Mouse (Mus musculus): ENCODE data around the gene Gyg. TPM values are rescaled to one million over a fixed set of nuclear protein-coding genes. Genes with fewer than 3 reads are reported as not detected.
A peak's percentile ranks its signal among the peaks of the same experiment; 100 is the strongest.

The Gyg gene
- polyA plus RNA-seq, 1 experiment = 28.5 TPM

DNA sequence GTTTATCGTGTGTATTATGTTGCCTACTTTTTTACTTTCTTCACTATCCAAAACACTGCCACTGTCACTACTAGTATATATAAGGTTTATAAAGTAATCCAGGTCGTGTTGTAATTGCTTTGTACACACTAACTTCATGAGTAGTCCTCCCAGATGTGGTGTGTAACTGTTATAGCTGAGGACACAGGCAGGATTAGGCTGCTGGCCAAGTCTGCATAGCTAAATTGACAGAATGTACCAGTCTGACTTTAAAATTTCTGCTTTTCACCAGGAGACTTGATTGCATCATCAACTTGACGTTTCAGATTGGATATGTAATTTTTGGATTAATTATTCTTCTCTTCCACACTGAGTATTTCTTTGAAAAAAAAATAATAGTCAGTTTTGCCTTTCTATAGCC, 51.3 kb downstream of the Gyg start:
- TF ChIP-seq POLR2A (IDR thresholded peaks at IDR 0.05; ENCODE audit: borderline replicate concordance, extremely low read depth, insufficient read depth, insufficient read length, poor library complexity, severe bottlenecking) (no peak), CTCF (IDR thresholded peaks at IDR 0.05; ENCODE audit: borderline replicate concordance, extremely low read depth, insufficient read depth, insufficient read length) (no peak)
- DNase-seq (ENCODE audit: low read depth) = no peak

DNA sequence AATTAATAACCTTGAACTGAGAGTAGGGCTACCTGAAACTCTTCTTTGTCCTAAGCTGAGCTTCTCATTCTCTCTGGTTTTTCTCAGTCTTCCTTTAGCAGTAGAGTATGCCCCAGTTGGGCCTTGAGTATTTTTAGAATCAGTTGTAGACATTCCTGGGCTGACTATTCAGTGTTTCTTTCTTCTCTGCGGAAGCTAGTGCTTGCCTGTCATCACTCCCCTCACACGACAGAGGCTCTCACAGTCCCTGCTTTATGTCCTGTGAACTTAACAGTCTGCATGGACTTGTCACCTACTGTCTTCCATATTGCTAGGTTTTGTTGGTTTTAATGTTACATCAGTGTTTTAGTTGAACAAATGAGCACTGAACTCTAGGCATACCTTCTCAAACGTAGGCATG, 73.0 kb downstream of the Gyg start:
- DNase-seq (ENCODE audit: low read depth) = no peak

GRCm38 (mm10) chr3:20076145-20077053, 78.7 kb downstream of the Gyg start:
- DNase-seq (ENCODE audit: low read depth) = peak; percentile 8
- TF ChIP-seq POLR2A (IDR thresholded peaks at IDR 0.05; ENCODE audit: borderline replicate concordance, extremely low read depth, insufficient read depth, insufficient read length, poor library complexity, severe bottlenecking) = no peak
- TF ChIP-seq CTCF (IDR thresholded peaks at IDR 0.05; ENCODE audit: borderline replicate concordance, extremely low read depth, insufficient read depth, insufficient read length) = peak; percentile 17; the same call in 1 of the 2 replicates

More for the DNA sequence above, 73.0 kb downstream of the Gyg start:
- TF ChIP-seq POLR2A (IDR thresholded peaks at IDR 0.05; ENCODE audit: borderline replicate concordance, extremely low read depth, insufficient read depth, insufficient read length, poor library complexity, severe bottlenecking) (no peak), CTCF (IDR thresholded peaks at IDR 0.05; ENCODE audit: borderline replicate concordance, extremely low read depth, insufficient read depth, insufficient read length) (no peak)

Other genes starting within 250 kb of the Gyg start
- 3.3 and 9.3 TPM in 2 replicates for gene Cp, start 198.3 kb downstream of the Gyg start, polyA plus RNA-seq (2012; rRNA removed)
- gene Hps3, start 120.0 kb downstream of the Gyg start, polyA plus RNA-seq (2012; rRNA removed) = 14.6 and 16.4 TPM in 2 replicates
- gene Hltf, start 97.5 kb downstream of the Gyg start, polyA plus RNA-seq (2012; rRNA removed) = 15.6 and 16.6 TPM in 2 replicates
- 2.2 and 4.4 TPM in 2 replicates for gene Cpa3, start 86.9 kb upstream of the Gyg start, polyA plus RNA-seq (2012; rRNA removed)
- gene Cpb1, start 120.4 kb upstream of the Gyg start, polyA plus RNA-seq (2012; rRNA removed) = 0.05 and 0.08 TPM in 2 replicates
- gene Agtr1b, start 211.9 kb upstream of the Gyg start, polyA plus RNA-seq (2012; rRNA removed) = 0.04 and 0.08 TPM in 2 replicates